Mouse (Mus musculus) inflammation-experienced regulatory T-cells, adult 6 months (primary cell): ENCODE measurements around the gene Actg1. TPM values are rescaled to one million over a fixed set of nuclear protein-coding genes. Genes with fewer than 3 reads are reported as not detected.

Experiments used
- ATAC-seq: one replicate; pipeline ENCODE4 v1.8.0; 2017
- polyA plus RNA-seq, 3 experiments: library from polyadenylated mRNA; unstranded; fragments of 100-300 nt; shearing (Covaris generic); gene quantifications; one replicate each; pipeline ENCODE4 v1.2.1; 2017

Actg1 gene
- polyA plus RNA-seq, result 1,000 to 10,000 TPM; 2,239 to 4,634 (median 2,897) TPM

DNA sequence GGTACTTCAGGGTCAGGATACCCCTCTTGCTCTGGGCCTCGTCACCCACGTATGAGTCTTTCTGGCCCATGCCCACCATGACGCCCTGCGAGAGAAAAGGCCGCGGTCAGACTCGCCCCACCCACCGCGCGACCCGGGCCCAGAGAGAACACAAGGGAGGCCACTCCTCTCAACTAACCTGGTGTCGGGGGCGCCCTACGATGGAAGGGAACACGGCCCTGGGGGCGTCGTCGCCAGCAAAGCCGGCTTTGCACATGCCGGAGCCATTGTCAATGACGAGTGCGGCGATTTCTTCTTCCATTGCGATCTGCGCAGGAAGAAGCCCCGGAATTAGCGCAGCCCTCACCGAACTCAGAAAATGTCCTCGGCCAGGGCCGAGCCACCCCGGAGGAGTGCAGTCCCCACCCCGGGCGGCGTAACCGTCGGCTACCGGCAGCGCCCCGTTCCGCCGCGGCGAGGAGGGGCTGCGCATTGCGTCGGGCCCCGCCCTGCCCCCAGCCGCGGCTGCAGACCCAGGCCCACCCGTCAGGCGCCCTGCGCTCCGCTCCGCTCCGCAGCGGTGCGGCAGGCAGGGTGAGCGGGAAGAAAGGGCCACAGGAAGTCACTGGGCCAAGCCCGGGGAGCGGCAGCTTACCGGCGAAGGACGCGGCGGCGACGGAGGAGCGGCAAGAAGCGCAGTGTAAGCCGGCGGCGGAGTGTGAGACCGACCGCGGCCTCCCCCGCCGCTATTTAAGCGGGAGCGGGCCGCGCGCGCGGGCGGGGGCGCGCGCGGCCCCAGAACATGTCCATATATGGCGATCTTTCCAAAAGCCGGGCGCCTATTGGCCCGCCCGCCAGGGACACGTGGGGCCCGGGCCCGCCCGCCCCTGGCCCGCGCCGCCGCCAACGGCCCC lies at the start of gene Actg1:
TSS of gene Actg1 (minus strand) at position 752 of the 893 bp plus-strand sequence.
- ATAC-seq, result peak; percentile 76

DNA sequence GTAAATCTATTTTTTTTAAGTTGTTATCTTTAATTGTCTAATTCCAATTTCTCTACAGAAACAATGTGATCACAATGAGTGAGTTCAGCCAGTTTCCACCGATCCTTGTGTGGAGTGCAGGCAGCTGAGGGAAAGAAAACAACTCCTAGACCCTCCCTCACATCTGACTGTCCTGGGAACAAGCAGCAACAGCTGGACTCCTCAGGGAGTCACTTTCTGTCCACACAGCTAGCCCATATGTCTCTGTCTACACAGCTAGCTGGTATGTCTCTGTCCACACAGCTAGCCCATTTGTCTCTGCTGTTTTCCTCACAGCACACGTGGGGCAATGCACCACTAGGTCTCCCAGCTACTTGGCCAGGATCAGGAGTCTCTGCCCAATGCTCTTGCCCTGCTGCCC lies 49.3 kb upstream of the Actg1 start:
- no peak for ATAC-seq

DNA sequence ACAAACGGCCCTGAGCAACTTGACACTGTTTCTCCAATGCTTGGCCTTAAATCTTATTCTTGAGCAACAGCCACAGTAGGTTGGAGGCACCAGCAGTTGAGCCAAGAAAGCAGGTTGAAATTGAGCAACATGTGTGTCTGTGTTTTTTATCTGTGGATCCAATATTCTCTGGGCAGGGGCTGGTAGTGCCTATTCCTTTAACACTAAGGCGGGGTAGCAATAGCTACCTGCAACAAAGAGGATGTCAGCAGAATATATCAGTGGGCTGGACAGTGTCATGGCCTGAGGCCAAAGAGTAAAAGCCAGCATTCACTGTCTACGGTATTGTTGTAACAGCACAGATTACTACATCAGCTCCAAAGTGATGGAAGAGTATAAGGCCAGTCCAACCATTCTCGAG lies 47.3 kb upstream of the Actg1 start:
- ATAC-seq, result no peak

DNA sequence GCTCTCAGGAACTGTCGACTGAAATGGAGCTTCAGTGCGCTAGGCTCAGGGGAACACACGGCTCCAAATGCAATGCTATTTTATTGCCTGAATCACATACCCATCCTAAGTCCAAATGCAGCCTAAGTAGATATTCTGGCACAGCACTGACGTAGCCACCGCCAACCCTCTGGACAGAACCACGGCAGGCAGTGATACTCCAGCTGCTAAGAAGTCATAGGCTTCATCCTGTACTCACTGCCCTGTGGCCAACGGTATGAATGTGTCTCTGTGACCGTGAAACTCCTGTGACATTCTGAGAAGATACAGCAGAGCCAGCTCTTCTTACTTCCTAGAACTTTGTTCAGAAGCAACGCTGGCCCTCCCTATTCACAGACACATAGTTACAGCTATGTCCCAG lies 40.2 kb upstream of the Actg1 start:
- no peak for ATAC-seq

DNA sequence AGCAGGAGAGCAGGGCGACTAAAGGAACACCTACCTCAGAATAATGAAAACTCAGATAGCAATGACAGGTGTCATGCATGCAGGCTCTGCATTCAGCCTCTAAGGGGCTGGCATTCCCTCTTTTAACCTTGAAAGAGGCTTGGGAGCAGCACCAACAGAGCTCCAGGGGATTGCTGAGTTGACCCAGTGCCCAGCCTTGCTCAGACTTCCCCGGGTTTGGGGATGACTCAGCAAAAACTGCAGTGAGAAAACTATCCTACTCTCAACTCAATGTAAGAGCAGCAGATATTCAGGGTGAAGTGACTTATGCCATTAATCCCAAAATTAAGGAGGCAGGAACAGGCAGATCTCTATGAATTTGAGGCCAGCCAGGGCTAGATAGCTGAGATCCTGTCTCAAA lies 38.8 kb upstream of the Actg1 start:
- ATAC-seq, result no peak

DNA sequence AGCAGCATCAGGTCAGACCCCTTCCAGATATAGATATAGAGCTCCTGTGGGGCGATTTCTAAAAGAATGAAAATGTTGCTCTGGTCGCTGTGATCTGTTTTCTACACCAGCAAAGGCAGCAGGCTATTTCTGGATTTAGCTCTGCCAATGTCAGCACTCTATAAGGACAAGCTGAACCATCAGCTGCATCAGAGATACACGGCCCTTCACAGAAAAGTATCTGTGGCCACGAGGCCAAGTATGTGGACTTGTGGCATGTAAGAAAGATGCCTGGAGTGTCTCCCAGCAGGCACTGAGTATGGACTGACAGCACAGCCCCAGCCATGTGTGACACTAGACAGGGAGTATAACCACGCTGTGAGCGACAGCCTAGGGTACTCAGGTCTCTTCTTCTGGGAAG lies 38.3 kb upstream of the Actg1 start:
- no peak for ATAC-seq

DNA sequence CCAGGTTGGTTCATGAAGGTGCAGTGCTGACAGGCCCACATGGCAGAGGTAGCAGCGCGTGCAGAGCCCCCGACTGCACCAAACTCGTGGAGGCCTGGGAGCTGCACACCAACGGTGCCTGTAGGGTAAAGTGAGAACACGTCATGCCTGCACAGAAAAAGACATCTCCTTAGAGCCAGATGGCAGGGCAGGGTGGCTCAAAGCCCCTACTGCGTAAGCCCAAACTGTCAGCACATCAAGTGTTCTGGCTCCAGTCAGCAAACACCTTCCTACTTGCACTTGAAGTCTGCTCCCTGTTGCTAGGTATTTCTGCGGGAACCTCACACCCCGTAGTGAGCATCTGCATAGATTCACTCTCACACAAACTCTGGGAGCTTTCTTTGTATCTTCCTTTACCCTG lies 34.2 kb upstream of the Actg1 start:
- no peak for ATAC-seq

DNA sequence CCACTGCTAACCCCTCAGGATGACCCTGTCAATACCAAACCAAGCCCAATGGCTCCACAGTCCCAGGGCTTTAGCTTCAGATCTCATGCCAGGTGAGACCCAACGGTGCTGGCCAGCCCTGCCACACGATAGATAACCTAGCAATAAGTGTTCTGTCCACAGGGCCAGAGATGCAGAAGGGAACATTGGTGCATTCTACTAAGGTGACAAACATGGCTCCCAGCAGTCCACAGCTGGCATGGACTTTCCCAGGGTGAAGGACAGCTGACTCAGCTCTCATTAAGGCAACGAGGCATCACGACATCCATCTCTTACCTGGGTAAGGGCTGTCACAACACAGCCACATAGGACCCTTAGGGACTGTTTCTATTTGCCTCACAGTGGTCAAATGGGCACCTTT lies 32.8 kb upstream of the Actg1 start:
- no peak for ATAC-seq

DNA sequence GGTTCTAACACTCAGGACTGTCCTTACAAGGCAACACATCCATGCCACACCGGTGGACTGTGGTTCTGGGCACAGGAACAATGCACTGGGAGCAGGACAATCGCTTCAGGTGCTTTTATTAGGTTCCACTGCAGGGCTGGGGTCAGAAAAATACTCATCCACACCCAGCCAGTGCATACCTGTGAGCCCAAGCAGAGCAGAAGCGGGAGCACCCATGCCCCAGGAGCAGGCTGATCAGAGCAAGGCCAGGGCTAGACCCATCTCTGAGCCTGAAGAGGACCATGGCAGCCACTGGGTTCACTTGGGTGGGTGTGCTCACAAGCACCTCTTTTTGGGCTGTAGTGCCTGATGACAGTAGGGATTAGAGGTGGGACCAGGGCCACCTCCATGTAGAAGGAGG lies 31.9 kb upstream of the Actg1 start:
- ATAC-seq, result no peak

DNA sequence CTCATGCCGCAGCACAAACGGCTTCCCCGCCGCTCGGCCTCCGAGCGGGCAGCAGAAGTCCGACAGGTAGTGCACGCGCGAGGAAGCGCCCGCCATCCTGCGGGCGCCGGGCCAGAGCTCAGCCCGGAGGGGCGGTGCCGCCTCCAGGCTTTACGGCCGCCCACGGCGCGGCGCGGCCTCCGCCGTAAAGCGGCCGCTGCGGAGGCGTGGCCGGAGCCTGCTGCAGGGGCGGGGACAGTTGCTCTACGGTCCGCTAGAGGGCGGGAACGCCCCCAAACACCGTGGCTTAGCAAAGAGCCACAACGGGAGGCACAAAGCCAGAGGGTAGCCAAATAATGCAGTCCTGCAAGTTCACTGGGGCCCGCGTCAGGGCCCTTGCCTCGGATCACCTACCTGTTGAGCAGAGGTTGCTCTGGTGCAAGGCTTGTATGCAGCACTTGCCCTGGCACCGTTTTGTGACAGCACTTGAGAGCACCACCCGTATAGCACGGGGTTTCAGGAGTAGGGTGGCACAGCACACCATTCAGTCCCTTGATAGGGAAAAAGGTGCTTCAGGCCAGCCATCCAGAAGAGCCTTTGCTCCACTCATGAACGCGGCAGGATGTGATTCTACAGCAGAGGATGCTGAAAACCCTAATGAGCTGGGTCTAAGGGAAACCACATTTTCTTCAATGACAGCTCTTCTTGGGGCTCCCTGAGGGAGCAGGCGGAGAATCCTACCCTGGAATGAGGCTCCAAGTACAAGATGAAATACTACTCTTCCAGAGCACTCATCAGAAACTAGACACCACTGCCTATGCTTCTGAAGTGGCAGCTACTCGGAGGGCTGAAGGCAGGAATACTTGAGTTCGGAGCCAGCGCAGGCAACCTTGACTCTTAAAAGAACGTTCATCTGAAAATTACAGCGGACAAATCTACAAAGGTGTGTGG lies 30.5 kb upstream of the Actg1 start, which contains the start of gene Faap100:
TSS of gene Faap100 (minus strand) at position 154 of the 930 bp plus-strand sequence.
- peak; percentile 89 for ATAC-seq

DNA sequence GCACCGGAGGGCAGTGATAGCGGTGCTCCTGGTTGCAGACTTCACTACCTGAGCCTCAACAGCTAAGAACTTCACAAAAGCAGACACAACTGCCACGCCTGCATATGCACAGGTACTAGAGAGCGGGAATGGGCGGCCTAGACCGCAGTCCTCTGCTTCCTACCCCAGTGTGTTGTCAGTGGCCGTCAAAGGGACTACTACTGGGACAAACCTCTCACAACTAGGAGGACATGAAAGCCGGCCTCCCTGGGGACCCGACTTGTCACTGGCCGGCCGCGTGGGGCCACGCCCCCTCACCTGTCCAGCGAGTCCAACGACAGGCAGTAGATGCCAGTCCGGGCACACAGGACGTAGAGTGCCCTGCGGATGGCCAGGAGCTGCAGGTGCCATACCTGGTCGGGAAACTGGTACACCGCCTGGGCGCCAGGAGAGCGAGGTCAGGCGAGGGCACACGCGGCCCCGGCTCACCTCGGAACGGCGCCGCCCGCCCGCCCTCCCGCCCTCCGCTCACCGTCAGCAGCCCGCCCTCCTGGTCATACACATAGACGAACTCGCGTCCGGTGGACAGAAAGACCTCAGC lies 29.8 kb upstream of the Actg1 start:
- no peak for ATAC-seq

DNA sequence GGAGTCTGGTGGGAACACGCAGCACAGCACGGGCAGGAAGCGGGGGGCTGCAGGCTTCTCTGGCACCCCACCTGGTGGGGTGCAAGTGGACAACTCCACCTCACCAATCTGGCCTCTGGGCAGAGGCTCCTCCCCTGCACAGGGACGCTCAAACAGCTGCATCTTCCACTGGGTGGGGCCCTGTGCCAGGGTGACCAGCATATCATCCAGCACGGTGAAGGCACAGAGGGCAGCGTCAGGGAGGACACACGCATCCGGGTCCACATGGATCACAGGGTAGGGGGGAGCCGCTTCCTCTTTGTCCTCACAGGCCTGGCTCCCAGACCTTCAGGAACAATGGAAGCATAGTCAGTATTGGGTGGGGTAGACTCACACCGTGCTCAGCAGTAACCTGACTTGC lies 29.0 kb upstream of the Actg1 start:
- ATAC-seq, result no peak

DNA sequence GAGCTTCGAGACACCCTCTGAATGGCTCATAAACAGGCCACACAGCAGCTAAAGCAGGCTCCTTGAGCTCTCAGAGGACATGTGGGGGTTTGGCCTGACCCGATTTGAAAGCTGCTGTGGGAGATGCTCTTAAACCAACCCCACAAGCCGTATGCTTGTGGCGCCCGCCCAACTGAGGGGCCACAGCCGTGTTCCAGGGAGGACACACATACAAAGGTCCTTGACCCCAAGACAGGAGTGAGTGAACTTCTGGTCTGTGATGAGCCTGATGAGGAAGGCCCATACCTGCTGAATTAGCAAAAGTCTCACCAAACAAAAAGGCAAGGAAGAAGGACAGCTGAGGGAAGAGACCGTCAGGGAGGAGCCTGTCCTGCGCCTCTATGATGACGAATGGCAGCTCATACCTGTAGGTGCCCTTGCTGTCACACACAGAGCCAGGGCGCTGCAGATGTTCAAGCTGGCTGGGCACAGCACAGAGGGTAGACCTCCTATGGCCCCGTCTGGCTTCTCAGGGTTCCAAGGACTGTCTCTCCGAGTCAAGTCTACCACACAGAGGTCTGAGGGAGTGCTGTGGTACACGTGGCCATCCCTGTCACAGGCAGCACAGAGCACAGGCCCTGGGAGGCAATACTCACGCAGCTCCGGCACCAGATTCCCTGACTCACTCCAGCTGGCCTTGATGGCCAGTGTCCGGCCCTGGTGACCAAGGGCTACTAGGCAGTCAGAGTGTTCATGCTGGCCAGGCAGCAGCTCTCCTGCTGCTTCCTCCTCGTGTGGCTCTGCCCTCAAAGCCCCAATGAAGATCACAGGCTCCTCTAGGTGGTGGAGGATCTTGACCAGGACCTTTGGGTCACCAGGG lies 28.2 kb upstream of the Actg1 start:
- ATAC-seq, result no peak

DNA sequence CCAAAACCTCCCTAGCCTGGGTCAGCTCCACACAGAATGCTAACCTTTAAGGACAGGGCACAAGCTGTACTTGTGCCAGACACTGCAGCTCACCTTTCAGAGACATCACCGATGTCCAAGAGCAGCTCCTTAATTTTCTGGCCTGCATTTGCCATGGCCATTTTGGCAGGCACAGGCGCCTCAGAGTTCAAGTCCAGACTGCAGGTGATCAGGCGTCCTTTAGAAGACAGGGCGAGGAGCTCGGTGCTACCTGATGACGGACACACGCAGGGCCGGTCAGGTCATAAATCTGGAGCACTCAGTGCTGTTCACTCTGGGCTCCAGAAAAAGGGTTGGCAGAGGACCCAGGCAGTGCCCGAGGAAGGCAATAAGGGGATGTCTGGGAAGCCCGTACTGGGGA lies 27.0 kb upstream of the Actg1 start:
- no peak for ATAC-seq

DNA sequence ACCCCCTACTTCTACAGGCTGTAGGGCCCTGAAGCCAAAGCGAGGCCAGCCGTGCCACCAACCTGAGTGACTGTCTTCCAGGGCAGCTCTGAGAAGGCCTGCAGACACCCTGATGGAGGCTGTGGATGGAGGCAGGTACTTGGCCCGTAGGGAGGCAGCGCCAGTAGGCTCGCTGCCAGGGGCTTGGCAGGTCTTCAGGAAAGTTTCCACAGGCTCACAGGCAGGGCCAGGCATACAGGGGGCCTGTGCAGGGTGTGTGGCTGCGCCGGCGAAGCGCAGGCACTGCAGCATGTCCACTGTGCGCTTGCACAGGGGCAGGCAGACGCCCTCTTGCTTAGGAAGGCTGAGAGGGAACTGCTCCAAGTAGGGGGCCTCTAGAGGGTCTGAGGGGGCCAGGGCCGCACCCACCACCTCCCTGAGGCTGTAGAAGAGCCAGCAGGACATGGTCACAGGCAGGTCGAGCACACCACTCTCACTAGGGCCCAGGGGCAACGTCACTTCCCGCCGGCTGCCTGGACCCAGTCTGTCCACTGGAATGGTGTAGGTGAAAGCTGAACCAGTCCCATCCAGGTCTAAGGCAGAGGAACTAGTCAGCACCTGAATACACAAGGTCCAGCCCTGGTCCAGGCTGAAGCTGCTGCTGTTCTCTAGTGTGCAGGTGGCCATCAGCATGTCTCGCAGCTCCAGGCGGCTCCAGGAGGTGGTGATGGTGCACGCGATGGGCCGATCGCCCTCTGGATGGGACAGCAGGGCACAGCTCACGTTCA lies 25.7 kb upstream of the Actg1 start:
- ATAC-seq, result no peak

DNA sequence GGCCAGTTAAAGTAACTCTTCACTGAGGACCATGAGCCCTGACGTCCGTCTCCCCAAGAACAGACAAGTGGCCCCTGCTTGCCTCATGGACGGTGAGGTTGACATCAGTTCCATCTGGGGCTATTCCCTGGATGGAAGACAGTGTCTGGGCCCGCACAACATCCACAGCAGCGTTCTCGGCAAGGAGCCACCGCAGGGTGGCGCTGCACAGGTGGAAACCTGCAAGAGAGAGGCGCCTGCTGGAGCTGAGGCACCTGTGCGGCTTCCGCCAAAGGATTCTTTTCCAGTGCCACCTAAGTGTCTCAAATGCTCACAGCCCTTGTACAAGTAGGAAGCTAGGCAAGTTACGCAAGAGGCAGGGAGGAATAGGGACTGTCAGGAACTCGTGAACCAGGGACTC lies 24.7 kb upstream of the Actg1 start:
- no peak for ATAC-seq

DNA sequence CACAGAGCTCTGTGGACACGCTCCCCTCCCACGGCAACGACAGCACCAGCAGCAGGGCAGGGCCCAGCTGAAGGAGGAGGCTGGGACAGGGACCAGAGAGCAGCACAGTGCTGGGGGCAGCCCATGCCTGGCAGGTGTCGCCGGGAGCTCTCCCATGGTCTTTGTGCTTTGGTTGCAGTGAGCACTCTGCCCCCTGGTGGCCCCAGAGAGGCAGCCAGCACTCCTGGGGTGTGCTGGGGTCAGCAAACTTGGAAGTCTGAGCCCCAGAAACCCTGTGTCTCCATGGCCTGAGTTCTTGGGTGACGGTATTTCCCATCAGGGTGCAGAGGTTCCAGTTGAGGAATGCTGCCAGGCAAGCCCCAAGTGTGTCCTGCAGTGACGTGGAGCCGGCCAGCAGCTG lies 21.3 kb upstream of the Actg1 start:
- no peak for ATAC-seq

DNA sequence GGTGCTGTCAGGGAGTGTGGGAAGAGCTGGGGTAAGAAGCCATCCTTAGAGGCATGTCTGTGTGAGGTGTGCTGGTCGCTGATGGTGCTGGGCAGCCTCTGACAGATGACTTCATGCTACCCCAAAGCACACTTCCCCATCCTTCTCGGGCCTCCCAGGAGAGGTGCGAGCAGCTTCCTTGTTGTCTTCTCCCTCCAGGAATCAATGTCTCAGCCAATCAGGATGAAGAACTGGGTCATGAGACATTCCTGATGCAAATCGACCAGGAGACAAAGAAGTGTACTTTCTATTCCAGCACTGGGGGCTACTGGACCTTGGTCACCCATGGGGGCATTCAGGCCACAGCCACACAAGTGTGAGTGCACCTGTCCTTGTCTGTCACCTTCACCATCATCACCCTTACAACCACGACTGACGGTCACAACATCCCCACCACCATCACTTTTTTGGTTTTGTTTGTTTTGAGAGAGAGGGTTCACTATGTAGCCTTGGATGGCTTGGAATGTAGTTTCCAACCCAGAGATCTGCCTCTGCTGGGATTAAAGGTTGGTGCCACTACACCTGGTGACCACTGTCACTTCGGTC lies 18.2 kb upstream of the Actg1 start:
- ATAC-seq, result no peak

DNA sequence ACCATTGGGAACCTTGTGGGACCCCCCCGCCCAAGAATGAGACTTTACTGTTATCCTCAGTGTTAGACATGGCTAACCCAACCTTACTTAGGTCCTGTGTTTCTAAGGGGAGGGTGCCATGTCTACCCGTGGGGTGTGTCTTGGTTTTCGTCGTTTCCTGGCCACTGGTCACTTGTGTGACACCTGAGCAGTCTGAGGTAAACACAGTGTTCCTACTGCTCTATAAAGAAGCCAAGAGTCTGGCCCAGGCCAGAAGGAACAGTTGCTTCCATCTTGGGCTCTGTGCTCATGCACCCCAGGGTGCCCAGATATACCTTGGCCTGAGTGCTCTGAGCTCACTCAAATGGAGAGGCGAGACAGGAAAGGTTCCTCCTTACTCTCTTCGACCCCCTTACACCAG lies 14.5 kb upstream of the Actg1 start:
- ATAC-seq, result no peak

DNA sequence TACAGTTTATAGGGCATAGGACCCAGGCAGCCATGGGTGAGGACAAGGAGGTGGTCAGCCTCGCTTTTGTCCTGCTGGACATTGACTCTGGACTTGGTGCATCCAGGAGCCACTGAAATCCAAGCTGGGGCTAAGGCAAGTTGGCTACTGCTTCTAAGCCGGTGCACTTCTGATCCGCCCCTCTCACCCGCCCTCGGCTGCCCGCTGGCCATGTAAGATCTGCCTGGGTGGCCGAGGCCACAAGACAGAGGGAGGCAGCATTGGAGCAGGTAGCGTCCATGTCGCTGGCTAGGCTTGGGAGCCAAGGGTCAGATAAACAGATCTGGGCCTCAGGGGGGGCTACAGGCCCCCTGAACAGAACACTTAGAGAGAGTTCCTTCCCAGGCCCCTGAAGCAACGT lies 13.0 kb upstream of the Actg1 start, which contains the start of gene Fscn2:
TSS of gene Fscn2 (plus strand) at position 240 of the 400 bp plus-strand sequence.
- no peak for ATAC-seq

DNA sequence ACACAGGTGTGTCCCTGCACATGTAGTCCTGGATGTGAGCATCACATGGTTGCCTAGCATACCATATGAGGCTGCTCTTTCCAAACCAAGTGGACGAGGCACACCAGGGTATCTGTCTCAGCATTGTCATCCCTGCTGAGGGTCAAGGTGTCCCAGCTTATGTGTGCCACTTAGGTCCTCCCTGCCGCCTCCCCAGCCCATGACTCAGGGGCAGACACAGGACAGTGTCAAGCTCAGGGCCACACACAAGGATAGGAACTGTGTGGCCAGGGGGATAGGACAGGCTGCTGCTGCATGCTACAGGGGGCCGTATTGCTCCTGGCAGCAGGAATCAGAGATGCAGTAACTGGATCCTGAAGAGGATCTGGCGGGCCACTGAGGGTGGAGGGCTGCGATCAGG lies 12.4 kb upstream of the Actg1 start:
- no peak for ATAC-seq
